Mouse (Mus musculus) lung, postnatal 10 days (tissue): ENCODE data around the gene Gpr62.

Source experiments
- DNase-seq: peaks from one replicate; pipeline ENCODE4 v3.0.0; 2021

Gene Gpr62

DNA sequence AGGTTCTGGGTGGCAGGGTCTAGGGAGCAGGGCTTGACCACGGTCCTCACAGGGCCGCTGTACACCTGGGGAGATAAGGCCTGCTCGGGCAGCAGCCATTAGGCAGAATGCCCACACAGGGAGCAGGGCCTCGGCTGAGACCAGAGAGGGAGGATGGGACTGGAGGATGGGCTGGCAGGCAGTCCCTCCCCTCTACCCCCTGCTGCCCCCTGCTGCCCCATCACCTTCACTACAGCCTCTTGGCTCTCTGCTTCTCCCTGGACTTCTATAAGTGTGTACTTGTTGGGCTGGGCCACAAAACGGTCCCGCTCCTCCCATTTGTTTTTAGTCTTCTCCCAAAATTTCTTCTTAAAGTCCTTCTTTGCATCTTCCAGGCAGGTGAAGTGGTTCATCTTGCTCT lies 8.7 kb upstream of the Gpr62 start:
- peak; percentile 90 for DNase-seq

DNA sequence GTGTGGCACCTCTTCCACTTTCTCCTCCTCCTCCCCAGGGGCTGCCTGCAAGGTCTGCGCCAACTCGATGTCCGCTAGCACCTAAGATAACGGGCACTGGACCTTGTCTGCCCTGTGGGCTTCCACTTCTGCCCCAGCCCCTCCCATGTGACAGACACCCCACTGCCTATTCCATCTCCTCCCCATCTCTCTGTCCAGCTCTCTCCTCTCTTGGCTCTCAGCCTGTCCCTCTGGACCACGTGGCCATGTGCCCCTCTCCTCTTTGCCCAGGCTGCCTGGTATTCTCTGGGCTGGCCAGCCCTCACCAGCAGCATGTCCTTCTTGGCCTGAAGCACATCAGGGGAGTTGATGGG lies 8.0 kb upstream of the Gpr62 start:
- no peak for DNase-seq

DNA sequence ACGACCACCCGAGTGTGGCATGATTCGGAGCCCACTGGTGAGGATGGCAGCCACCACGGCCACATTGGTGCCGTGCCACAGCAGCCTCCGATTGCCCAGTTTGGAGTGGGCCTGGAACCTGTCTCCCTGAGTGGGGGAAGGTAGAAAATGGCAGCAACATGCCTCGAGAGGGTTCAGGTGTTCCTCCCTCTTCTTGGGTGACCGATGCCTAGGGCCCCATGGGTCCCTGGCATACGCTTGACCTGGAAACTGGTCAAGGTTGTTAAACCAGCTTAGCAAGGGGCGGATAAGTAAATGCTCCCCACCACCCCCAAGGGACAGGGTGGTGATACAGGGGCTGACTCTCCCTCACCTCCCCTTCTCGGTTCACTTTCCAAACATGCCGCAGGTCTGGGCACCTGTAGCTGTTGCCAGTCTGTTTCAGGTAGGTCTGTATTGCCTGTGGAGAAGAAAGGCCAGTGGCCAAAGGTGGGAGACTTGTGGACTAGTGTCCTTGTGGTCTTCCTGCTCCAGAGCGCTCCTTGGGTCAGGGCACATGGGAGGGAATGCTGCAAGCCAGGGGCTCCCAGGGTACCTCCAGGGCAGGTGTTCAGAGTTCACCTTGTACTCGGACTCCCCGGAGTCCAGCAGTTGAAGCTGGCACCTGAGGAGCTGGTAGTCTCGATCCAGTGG lies 7.5 kb upstream of the Gpr62 start:
- DNase-seq = no peak

DNA sequence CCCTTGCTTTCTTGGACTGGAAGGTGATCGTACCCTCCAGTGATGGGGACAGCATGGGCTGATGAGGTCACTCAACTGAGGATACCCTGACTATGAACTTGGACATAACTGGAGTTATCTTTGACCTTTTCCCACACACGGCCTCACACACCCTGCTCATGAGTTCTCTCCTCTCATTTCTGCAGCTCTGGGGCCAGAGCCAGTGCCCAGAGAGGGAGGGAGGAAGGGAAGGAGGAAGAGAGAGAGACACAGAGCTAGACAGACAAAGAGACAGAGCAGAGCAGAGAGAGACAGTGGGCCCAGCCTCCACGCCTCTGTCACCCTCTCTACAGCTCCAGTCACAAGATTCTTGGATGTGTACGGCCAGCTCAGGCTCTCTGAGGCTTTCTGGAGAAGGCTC lies 6.6 kb upstream of the Gpr62 start:
- peak; percentile 47 for DNase-seq

DNA sequence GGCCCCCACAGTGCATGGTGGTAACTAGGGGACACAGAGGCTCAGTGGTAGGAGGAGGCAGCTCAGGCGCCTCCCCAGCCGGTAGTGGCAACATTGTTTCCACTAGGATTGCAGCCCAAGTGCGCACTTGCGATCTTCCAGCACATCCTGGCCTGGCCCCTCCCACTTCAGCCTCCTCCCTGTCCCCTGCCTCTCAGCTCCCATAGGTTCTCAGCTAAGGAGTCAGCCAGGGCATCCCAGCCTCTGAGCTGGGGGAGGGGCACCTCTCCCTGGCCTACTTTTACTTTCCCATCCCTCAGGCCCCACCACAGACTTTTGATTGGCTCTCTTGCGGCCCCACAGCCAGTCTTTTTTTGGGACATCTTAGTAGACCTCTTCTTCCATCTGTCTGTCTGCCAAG lies 6.2 kb upstream of the Gpr62 start:
- DNase-seq = peak; percentile 92

DNA sequence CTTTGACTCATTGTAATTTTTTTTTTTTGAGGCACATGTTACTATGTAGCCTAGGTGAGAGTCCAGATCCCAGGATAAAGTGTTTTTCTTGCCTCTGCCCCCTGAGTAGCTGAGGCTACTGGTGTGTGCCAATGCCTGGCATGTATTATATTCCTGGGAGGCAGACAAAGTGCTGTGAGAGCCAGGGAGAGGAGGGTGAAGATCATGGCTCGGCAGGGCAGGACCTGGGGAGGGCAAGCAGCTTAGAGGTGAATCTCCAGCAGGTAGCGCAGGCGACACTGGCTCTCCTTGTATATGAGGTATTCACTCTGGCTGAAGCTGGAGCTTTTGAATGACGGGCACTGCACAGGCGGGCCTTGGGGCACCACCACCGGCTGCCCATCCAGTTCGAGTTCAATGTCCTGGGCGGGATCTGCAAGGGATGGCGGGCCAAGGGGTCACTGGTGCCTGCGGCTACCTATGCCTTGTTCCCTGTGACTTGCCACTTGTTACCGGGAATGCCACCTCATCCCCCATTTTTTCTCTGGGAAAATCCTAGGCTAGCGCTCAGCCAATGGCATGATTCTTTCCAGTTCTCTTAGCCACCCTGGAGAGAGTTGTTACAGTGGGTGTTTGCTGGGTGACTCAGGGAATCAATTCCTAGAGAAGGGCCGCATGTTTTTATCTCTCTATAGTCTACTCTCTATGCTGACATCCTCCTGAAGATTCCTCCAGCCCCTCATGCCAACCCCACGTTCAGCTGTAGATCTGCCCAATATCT lies 5.4 kb upstream of the Gpr62 start:
- DNase-seq = no peak

DNA sequence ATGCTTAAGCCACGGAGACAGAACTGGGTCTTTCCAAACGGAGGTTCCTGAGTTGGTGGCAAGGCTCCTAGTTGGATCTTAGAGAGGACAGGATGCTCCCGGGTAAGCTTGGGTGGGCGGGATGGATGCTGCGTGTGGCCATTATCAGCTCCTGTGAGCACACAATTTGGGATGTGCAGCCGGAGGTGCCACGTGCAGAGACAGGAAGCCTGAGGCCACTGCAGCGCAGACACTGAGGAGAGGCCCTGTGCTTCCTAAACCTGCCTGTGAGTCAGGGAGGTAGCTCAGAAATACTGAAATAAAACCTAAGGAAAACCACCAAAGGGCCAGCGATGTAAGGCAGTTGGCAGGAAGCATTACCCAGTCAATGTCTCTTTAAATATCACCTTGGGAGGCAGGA lies 4.0 kb upstream of the Gpr62 start:
- no peak for DNase-seq

DNA sequence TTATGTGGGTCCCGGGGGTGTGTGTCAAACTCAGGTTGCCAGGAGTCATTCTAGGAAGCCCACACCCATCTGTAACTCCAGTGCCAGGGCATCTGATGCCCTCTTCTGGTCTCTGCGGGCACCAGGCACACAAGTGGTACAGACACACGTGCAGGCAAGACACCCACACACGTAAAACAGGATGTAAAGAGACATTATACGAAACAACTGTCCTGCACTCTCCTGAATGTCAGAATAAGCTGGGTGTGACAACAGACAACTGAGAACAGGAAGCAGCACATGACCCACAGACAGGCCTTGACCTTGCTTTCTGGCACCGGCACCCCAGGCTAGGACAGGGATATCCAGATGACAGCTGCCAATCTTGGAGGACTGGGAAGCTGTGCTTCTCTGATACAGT lies 3.6 kb upstream of the Gpr62 start:
- DNase-seq = no peak

DNA sequence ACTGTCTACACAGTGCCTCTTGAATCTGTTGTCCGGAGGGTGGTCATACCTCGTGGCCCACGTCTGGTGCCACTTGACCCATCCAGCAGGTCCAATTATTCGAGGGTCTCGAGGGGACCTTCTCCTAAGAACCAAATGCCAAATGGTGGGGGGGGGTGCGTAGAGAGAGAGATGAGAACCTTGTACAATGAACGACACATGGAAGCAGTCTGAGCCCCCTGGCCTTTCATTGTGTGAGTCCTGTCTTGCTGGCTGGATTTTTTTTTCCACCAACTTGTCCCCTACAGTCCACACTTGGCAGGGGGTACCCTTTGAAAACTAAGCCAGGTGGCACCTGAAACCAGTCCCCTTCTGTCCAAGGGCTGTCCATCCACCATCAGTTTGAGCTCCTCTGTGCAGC lies 2.0 kb upstream of the Gpr62 start:
- DNase-seq = no peak

DNA sequence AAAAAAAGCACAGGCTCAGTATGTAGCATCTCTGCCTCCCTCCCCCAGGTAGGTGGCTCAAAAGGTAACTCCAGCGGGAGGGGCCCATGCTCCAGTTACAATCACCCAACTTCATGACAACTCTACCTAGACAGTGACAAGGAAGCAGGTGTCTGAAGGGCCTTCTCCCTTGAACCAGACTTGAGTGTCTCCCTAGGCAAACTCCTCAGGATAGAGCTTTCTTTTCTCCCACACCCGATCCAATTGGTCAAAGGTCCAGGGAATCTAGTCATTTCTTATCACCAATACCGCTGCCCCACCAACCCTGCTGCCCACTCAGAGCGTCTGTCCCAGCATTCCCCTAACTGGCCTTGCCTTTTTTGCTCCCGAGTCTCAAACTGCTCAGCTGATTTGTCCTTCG lies 983 bp upstream of the Gpr62 start:
- DNase-seq = no peak

DNA sequence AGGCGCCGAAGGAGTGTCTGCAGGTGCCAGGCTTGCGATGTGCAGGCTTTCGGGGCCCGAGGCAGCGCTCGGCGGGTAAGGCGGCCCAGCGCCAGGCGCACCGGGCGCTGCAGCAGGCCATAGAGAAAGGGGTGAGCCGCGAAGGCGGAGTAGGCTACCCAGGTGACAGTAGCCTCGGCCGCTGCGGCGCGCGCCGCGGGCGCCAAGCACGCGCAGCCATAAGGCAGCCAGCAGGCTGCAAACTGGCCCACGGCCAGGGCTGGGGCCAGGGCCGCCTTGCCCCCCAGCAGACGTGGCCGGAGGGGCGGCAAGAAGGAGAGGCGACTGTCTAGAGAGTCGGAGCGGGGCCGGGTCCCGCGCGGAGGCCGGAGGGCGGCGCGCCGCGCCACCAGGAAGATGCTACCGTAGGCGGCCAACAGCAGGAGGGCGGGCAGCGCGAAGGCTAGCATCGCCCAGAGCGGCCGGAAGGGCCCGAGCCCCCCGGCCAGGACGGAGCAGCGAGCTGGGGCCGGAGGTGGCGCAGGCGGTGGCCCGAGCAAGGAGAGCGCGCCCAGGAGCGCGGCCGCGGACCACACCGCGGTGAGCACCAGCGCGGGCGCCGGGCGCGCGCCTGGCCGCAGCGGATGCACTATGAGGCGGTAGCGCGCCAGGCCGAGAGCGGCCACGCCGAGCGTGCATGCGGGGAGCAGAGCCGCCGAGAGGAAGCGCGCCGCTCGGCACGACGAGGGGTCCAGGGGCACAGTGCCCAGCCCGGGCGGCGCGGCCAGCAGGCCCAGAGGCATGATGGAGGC lies 792 bp downstream of the Gpr62 start:
- DNase-seq = peak; percentile 67

DNA sequence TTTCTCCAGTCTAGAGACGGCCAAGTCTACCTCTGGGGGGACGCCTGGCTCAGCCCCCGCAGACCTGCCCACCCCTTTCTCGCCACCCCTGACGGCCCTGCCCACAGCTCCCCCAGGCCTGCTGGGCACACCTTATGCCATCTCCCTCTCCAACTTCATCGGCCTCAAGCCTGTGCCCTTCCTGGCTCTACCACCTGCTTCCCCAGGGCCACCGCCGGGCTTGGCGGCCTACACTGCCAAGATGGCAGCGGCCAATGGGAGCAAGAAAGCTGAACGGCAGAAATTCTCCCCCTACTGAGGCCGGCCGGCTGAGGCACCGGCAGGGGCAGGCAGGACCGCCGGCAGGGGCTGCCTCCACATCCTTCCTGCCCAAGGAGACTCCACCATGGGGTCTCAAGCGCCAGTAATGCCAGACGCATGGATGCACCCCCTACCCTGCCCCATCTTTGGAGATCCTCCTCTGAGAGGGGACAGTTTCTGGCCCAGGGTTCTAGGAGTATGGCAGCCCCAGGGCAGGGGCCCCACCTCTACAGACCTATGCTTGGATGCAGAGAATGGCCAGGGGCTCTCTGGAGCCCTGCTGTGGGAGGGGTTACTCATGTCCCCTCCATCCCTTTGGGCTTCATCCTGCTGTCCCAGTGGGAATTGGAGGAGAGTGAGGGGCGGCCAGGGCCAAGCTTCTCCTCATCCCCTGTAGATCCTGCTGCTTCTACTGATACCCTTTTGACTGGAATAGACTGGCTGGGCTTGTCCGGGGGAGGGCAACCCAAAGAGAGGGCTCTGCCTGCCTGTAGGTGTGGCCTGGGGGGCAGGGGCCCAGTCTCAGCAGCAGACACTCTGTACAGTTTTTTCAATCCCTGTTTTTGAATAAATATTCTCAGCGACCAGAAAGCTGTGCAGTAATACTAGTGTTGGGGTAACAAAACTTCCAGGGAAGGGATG lies 2.3 kb downstream of the Gpr62 start:
- DNase-seq = no peak

DNA sequence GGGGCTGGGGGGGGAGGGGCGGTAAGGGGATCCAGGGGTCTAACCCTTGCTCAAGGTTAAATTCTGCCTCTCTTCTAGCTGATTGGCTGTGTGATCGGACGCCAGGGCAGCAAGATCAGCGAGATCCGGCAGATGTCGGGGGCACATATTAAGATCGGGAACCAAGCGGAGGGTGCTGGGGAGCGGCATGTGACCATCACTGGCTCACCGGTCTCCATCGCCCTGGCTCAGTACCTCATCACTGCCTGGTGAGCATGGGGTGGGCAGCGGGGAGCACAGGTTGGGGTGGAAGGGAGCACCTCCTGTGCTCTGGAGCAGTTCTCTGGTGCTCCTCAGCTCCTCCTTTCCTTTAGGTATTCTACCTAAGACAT lies 3.3 kb downstream of the Gpr62 start:
- DNase-seq = no peak

DNA sequence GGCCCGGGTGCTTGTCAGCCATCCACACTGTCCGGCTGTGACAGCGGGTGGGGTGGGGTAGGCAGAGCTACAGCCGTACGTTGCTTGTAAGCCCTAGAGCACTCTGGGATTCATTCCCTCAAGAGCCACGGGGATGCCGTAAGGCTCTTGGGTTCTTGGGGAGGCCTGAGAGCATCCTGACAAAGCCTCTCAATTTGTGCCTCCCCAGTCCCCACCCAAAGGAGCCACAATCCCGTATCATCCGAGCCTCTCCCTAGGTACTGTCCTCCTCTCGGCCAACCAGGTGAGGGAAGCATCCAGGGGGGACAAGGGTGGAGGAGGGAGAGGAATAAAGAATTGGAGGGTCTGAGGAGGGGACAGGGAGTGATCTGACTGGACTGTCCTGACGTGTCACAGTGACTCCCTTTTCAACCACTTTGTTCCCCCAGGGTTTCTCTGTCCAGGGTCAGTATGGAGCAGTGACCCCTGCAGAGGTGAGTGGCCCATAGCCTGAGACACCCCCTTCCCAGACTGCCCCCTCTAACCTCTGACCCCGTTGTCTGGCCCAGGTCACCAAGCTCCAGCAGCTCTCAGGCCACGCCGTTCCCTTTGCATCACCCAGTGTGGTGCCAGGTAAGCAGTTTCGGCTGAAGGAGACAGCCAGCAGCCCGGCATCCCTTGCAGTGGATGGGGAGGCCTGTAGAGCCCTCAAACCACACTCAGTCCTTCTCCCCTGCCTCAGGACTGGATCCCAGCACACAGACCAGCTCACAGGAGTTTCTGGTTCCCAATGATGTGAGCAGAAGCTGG lies 3.9 kb downstream of the Gpr62 start:
- no peak for DNase-seq

DNA sequence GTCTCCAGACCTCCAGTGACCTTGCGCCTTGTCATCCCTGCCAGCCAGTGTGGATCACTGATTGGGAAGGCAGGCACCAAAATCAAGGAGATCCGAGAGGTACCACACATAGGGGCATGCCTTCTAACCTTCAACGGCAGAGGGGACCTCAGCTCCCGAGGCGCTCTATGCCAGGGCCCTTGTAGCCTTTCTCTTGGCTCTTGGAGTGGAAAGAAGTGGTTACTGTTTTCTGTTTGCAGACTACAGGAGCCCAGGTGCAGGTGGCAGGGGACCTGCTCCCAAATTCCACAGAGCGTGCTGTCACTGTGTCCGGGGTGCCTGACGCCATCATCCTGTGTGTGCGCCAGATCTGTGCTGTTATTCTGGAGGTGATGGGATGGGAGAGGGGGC lies 4.7 kb downstream of the Gpr62 start:
- DNase-seq = no peak

DNA sequence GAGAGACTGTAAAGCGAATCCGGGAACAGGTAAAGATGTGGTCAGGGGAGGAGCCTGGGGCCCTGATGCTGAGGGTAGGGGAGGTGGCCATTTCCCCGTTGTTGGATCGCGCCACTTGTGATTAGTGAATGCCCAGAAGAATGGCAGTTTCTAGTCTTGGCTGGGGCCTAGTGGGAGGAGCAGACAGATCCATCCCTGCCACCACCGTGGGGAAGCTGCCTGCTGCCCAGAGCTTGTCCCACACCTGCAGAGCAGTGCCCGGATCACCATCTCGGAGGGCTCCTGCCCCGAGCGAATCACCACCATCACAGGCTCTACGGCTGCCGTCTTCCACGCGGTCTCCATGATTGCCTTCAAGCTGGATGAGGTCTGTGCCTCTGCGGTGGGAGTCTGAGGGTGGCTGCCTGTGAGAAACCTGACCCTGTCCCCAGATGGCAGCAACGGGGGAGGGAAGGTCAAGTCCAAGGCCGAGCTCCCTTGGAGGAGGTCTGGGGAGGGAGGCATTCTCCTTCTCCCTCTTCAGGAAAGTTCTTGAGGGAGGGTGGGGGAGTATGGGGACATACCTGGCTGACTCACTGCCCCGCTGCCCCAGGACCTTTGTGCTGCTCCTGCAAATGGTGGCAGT lies 5.2 kb downstream of the Gpr62 start:
- DNase-seq = no peak

DNA sequence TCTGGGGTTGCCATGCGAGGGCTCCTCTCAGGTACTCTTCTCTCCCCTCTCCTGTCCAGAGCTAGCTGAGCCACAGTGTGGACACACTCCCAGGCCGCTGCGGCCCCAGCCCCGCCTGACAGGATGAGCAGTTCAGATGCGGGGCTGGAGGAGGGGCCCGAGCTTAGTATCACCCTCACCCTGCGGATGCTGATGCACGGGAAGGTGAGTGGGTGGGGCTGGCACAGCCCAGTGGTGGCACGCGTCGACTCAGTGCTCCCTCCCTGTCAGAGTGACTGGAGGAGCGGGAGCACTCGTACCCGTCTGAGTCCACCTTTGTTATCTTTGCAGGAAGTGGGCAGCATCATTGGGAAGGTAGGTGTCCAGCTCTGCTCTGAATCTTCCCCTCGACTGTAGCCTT lies 5.8 kb downstream of the Gpr62 start:
- DNase-seq = no peak

DNA sequence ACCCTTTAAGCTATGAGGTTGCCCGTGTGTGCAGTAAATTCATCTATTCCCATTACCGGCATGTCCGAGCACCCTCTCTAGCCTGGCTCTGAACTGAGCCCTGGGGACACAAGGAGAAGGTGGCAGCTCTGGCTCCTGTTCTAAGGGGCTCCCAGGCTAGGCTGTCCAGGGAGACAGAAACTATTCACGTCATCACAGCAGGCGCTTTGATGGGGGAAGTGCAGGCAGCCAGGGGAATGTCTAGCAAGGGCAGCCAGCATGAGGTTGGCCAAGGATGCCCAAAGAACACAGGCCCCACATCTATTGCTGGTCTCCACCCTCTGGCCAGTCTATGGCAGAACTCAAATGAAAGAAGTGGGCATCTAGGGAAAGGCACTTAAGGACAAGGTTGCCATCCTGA lies 7.8 kb downstream of the Gpr62 start:
- DNase-seq = no peak

DNA sequence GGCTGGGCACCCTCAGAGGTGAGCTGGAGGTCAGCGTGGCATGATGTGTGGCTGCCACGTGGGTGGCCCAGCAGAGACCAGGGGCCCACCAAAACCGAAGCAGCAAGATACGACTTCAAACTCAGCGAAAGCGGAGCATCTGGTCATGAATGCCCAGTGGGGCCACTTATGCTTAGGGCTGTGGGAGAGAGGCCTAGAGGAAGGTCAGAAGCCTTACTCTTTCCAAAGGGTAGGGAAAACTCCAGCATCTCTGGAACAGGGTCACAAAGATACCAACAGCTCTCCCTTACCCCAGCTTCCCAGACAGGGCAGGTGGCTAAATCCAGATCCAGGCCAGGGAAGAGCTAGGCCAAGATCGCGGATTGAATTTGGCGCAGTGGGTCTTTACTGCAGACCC lies 8.6 kb downstream of the Gpr62 start:
- no peak for DNase-seq

DNA sequence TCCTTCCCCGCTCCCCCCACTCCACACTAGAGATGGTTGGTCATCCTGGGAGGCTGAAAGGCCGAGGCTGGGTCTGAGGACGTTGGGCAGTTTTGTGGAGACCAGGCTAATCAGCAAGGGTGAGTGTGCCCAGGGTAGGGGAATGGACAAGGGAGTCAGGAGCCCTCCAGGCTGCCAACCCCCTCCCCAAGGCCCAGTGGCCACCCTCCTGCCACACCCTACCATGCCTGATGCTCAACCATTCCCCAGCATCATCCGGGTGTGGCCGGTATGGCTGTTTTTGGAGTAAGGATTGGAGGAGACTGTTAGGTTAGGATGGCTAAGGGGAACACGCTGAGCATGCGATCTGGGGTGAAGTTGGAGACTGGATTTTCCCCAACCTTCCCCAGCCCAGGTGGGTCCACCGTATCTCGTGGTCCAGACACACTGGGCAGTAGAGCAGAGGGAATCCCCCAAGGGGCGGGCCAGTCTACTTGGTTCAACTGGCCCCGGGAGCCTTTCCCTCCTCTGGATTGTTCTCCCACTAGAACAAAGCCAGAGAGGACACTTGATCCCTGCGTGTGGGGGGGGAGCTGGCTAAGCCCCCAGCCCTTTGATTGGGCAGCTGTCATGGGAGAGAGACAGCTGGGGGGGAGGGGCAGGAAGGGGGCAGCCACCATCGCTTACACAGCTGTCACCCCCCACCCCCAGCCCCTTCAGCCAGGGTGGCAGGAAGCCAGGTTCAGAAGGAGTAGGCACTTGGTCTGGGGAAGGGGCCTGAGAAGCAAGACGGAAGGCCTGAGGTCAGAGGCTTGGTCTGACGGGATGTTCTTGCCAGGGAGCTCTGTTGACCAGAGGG lies 9.2 kb downstream of the Gpr62 start:
- peak; percentile 43 for DNase-seq
